Comparison of ENCODE assay signal across 17 mouse cellular contexts in the genomic region with DNA sequence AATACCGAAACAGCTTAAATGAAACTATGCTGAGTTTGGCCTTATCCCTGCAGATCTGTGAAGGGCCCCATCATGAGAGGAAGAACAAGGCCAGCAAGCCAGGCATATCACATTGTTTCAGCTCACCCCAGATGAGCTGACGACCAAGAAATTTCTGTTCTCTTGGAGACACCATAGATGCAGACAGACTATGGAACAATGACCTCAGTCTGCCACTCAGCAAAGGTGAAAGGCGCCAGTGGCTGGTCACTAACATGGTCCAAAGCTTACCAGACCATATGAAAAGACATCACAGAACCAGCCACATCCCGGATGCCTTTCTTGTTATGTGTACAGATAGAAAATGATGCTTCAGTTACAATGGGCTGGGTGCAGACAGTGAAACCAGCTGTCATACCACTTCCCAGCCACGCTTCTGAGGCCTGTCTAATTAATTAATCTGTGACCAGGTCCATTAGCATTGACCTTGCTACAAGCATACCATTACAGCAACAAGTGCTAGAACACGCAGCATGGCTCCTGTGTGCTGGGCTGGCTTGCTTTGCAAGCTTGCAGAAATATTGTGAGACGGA.
DNase-seq lines count a peak whose midpoint lies in the region; ATAC-seq and TF ChIP-seq lines count a peak whose summit lies in the region.
"Had no signal": no experiment of that assay in that cellular context is flagged by ENCODE, and none has a peak within 500 bp of the region (broad histone marks: within the 10 kb centered on the region; RNA-seq: fewer than 3 reads in every experiment).

No protein-coding gene starts in this region.

- H3K9ac ChIP-seq in embryonic facial prominence, embryonic 11.5 days (replicated peaks; ENCODE audit: low read length), result no peak overlapping the region
- H3K9ac ChIP-seq in liver, embryonic 11.5 days (ENCODE audit: low read depth, low read length), result no peak overlapping the region
- no peak overlapping the region for H3K9ac ChIP-seq in liver, postnatal 0 days (replicated peaks)
- no peak overlapping the region for H3K9ac ChIP-seq in hindbrain, embryonic 15.5 days
- no peak overlapping the region for H3K9ac ChIP-seq in neural tube, embryonic 15.5 days (replicated peaks)
- H3K9ac ChIP-seq: forebrain, embryonic 12.5 days; limb, embryonic 15.5 days; neural tube, embryonic 13.5 days had no signal

- no peak overlapping the region for H3K4me2 ChIP-seq in embryonic facial prominence, embryonic 11.5 days (ENCODE audit: low read depth, low read length)
- no peak overlapping the region for H3K4me2 ChIP-seq in liver, embryonic 11.5 days
- no peak overlapping the region for H3K4me2 ChIP-seq in liver, postnatal 0 days (ENCODE audit: low read depth, low read length)
- H3K4me2 ChIP-seq in hindbrain, embryonic 15.5 days, result no peak overlapping the region
- H3K4me2 ChIP-seq in neural tube, embryonic 15.5 days, result no peak overlapping the region
- H3K4me2 ChIP-seq: forebrain, embryonic 12.5 days; limb, embryonic 15.5 days; neural tube, embryonic 13.5 days had no signal

- TF ChIP-seq EP300 in liver, postnatal 0 days (IDR thresholded peaks at IDR 0.05; ENCODE audit: low read depth), result no peak

- DNase-seq in embryonic facial prominence, embryonic 11.5 days (ENCODE audit: low spot score), result no peak
- no peak for DNase-seq in embryonic facial prominence, embryonic 10.5 days (ENCODE audit: low spot score)
- DNase-seq in liver, embryonic 11.5 days (ENCODE audit: low spot score), result no peak
- no peak for DNase-seq in liver, postnatal 0 days
- no peak for DNase-seq in embryo, embryonic 10 days (ENCODE audit: low spot score)
- no peak for DNase-seq in right cerebral cortex, postnatal 14 days
- DNase-seq: adrenal gland, postnatal 10 days; cerebellum, postnatal 36 days; kidney, postnatal 10 days; lung, postnatal 14 days; thymus, adult 2 months had no signal

- H3K27ac ChIP-seq in embryonic facial prominence, embryonic 11.5 days (replicated peaks; ENCODE audit: low read depth, low read length), result no peak overlapping the region
- H3K27ac ChIP-seq in embryonic facial prominence, embryonic 10.5 days (replicated peaks), result no peak overlapping the region
- peak overlapping the region; percentile 41; the same call in 1 of the 2 replicates for H3K27ac ChIP-seq in liver, embryonic 11.5 days (ENCODE audit: low read depth, low read length)
- no peak overlapping the region for H3K27ac ChIP-seq in liver, postnatal 0 days (ENCODE audit: low read depth)
- H3K27ac ChIP-seq in hindbrain, embryonic 15.5 days (replicated peaks), result no peak overlapping the region
- no peak overlapping the region for H3K27ac ChIP-seq in neural tube, embryonic 15.5 days (replicated peaks)
- H3K27ac ChIP-seq: forebrain, embryonic 12.5 days; limb, embryonic 15.5 days; neural tube, embryonic 13.5 days had no signal

- TF ChIP-seq CTCF in liver, postnatal 0 days (IDR thresholded peaks at IDR 0.05; ENCODE audit: low read depth), result no peak

- H3K36me3 ChIP-seq in embryonic facial prominence, embryonic 11.5 days (replicated peaks; ENCODE audit: control insufficient read depth, insufficient read depth, low read depth, low read length), result no peaks in the 10 kb centered on the region
- peaks cover 6% of the 10 kb centered on the region; the same call in 1 of the 2 replicates for H3K36me3 ChIP-seq in embryonic facial prominence, embryonic 10.5 days (replicated peaks)
- no peaks in the 10 kb centered on the region for H3K36me3 ChIP-seq in liver, embryonic 11.5 days (ENCODE audit: control insufficient read depth, insufficient read depth, low read length)
- H3K36me3 ChIP-seq in liver, postnatal 0 days (replicated peaks; ENCODE audit: insufficient read depth, low read length), result no peaks in the 10 kb centered on the region
- H3K36me3 ChIP-seq in hindbrain, embryonic 15.5 days, result no peaks in the 10 kb centered on the region
- H3K36me3 ChIP-seq in neural tube, embryonic 15.5 days, result no peaks in the 10 kb centered on the region; the same call in 1 of the 2 replicates
- H3K36me3 ChIP-seq: forebrain, embryonic 12.5 days had no signal

- 84% methylated on average over 7 of the region's 7 CpGs for WGBS in embryonic facial prominence, embryonic 11.5 days
- 79% methylated on average over 7 of the region's 7 CpGs for WGBS in embryonic facial prominence, embryonic 10.5 days
- WGBS in liver, embryonic 11.5 days, result 79% methylated on average over 7 of the region's 7 CpGs
- 76% methylated on average over 7 of the region's 7 CpGs for WGBS in liver, postnatal 0 days (ENCODE audit: insufficient replicate concordance)
- 50% methylated on average over 7 of the region's 7 CpGs for WGBS in hindbrain, embryonic 15.5 days
- 63% methylated on average over 7 of the region's 7 CpGs for WGBS in neural tube, embryonic 15.5 days

- peak; percentile 37; the same call in 1 of the 2 replicates for ATAC-seq in embryonic facial prominence, embryonic 11.5 days (replicated peaks; ENCODE audit: insufficient number of reproducible peaks, low FRiP score, low TSS enrichment, low read depth)
- no peak for ATAC-seq in liver, embryonic 11.5 days (replicated peaks; ENCODE audit: low FRiP score)
- no peak for ATAC-seq in liver, postnatal 0 days
- 0 out of 2 replicates have a peak, but pooled peaks have one; percentile 23 for ATAC-seq in hindbrain, embryonic 15.5 days (ENCODE audit: low FRiP score, low read depth)
- ATAC-seq in neural tube, embryonic 15.5 days (ENCODE audit: low FRiP score), result 0 out of 2 replicates have a peak, but pooled peaks have one; percentile 3
- ATAC-seq: intestine, postnatal 0 days had no signal

- no peak overlapping the region for H3K4me3 ChIP-seq in embryonic facial prominence, embryonic 11.5 days (ENCODE audit: low read depth, low read length)
- H3K4me3 ChIP-seq in embryonic facial prominence, embryonic 10.5 days, result no peak overlapping the region
- H3K4me3 ChIP-seq in liver, embryonic 11.5 days (ENCODE audit: low read depth, low read length), result no peak overlapping the region
- H3K4me3 ChIP-seq in liver, postnatal 0 days (ENCODE audit: low read depth, low read length), result no peak overlapping the region
- H3K4me3 ChIP-seq in hindbrain, embryonic 15.5 days, result no peak overlapping the region
- no peak overlapping the region for H3K4me3 ChIP-seq in neural tube, embryonic 15.5 days (replicated peaks)
- H3K4me3 ChIP-seq: forebrain, embryonic 12.5 days; limb, embryonic 15.5 days; neural tube, embryonic 13.5 days had no signal

- no peaks in the 10 kb centered on the region for H3K27me3 ChIP-seq in embryonic facial prominence, embryonic 11.5 days (ENCODE audit: control insufficient read depth, insufficient read depth, low read length)
- no peaks in the 10 kb centered on the region for H3K27me3 ChIP-seq in embryonic facial prominence, embryonic 10.5 days (replicated peaks; ENCODE audit: low read depth, poor library complexity, severe bottlenecking)
- H3K27me3 ChIP-seq in liver, embryonic 11.5 days (replicated peaks; ENCODE audit: control insufficient read depth, insufficient read depth, low read length), result no peaks in the 10 kb centered on the region
- no peaks in the 10 kb centered on the region for H3K27me3 ChIP-seq in liver, postnatal 0 days (ENCODE audit: insufficient read depth, low read length)
- no peaks in the 10 kb centered on the region for H3K27me3 ChIP-seq in hindbrain, embryonic 15.5 days
- H3K27me3 ChIP-seq in neural tube, embryonic 15.5 days (replicated peaks), result no peaks in the 10 kb centered on the region
- H3K27me3 ChIP-seq: forebrain, embryonic 12.5 days; limb, embryonic 15.5 days; neural tube, embryonic 13.5 days had no signal

- H3K9me3 ChIP-seq in embryonic facial prominence, embryonic 11.5 days (replicated peaks; ENCODE audit: control insufficient read depth, low read length), result no peaks in the 10 kb centered on the region
- no peaks in the 10 kb centered on the region for H3K9me3 ChIP-seq in embryonic facial prominence, embryonic 10.5 days
- no peaks in the 10 kb centered on the region for H3K9me3 ChIP-seq in liver, embryonic 11.5 days (ENCODE audit: control insufficient read depth, low read length)
- H3K9me3 ChIP-seq in liver, postnatal 0 days (ENCODE audit: low read length), result no peaks in the 10 kb centered on the region
- no peaks in the 10 kb centered on the region for H3K9me3 ChIP-seq in hindbrain, embryonic 15.5 days
- H3K9me3 ChIP-seq in neural tube, embryonic 15.5 days (replicated peaks), result no peaks in the 10 kb centered on the region
- H3K9me3 ChIP-seq: limb, embryonic 15.5 days; neural tube, embryonic 13.5 days had no signal

- H3K4me1 ChIP-seq in embryonic facial prominence, embryonic 11.5 days (ENCODE audit: control insufficient read depth, insufficient read depth, low read length), result no peaks in the 10 kb centered on the region
- H3K4me1 ChIP-seq in embryonic facial prominence, embryonic 10.5 days, result peaks cover 26% of the 10 kb centered on the region
- peaks cover 40% of the 10 kb centered on the region for H3K4me1 ChIP-seq in liver, embryonic 11.5 days (replicated peaks; ENCODE audit: control insufficient read depth, insufficient read depth, low read length)
- peaks cover 8% of the 10 kb centered on the region for H3K4me1 ChIP-seq in liver, postnatal 0 days (ENCODE audit: insufficient read depth)
- peaks cover 10% of the 10 kb centered on the region; the same call in 1 of the 2 replicates for H3K4me1 ChIP-seq in hindbrain, embryonic 15.5 days (replicated peaks)
- H3K4me1 ChIP-seq in neural tube, embryonic 15.5 days, result peaks cover 3% of the 10 kb centered on the region; the same call in 1 of the 2 replicates

Comparison
In these comparisons a context has a peak if more than half of its experiments do, and no peak if none do; other contexts are left out.
1. ATAC-seq: peak in embryonic facial prominence, embryonic 11.5 days (single experiment), hindbrain, embryonic 15.5 days (single experiment) and neural tube, embryonic 15.5 days (single experiment); none in liver, embryonic 11.5 days (single experiment) and liver, postnatal 0 days (single experiment).